Mouse (Mus musculus) stomach, postnatal 0 days (tissue): ENCODE measurements around the gene Ap5m1.

Experiments used
- CTCF ChIP-seq: IDR thresholded peaks from 2 replicates; pipeline ENCODE4 v1.5.1; 2016; ENCODE audit warnings: antibody characterized with exemption, low read depth, mild to moderate bottlenecking, moderate library complexity
- EP300 ChIP-seq: optimal IDR thresholded peaks from 2 replicates; pipeline ENCODE3; 2016; ENCODE audit warnings: antibody characterized with exemption

GRCm38 (mm10) chr14:49089461-49090058 is 23.7 kb downstream of the Ap5m1 start:
- TF ChIP-seq CTCF (no peak), EP300 (no peak)
